Mouse (Mus musculus) forebrain, embryonic 15.5 days (tissue): ENCODE measurements around the gene Col7a1. TPM values are rescaled to one million over a fixed set of nuclear protein-coding genes. Genes with fewer than 3 reads are reported as not detected.

ENCODE experiments used
- ATAC-seq: fragments of 200-750 bp; cut with Nextera tagmentation; replicated peaks from 2 replicates; pipeline ENCODE4 v1.8.0; 2017; ENCODE audit warnings: mild to moderate bottlenecking, moderate TSS enrichment, moderate library complexity
- H3K27ac ChIP-seq: fragments of 300-500 bp; sonication (generic); replicated peaks from 2 replicates; pipeline ENCODE4 v1.5.1; 2015; ENCODE audit warnings: mild to moderate bottlenecking, inconsistent platforms
- H3K27me3 ChIP-seq: fragments of 300-500 bp; sonication (generic); 2 replicates; pipeline ENCODE4 v1.6.1; 2015; ENCODE audit warnings: inconsistent platforms
- H3K36me3 ChIP-seq: fragments of 300-500 bp; sonication (generic); 2 replicates; pipeline ENCODE4 v1.6.1; 2015; ENCODE audit warnings: mild to moderate bottlenecking, inconsistent platforms
- H3K4me1 ChIP-seq: fragments of 300-500 bp; sonication (generic); 2 replicates; pipeline ENCODE4 v1.6.1; 2015; ENCODE audit warnings: inconsistent platforms
- H3K4me2 ChIP-seq: fragments of 300-500 bp; sonication (generic); replicated peaks from 2 replicates; pipeline ENCODE4 v1.6.1; 2015; ENCODE audit warnings: mild to moderate bottlenecking, inconsistent platforms
- H3K4me3 ChIP-seq: fragments of 300-500 bp; sonication (generic); 2 replicates; pipeline ENCODE4 v1.5.1; 2015; ENCODE audit warnings: mild to moderate bottlenecking, inconsistent platforms
- H3K9ac ChIP-seq: fragments of 300-500 bp; sonication (generic); replicated peaks from 2 replicates; pipeline ENCODE4 v1.6.1; 2015; ENCODE audit warnings: mild to moderate bottlenecking, inconsistent platforms
- H3K9me3 ChIP-seq: fragments of 300-500 bp; sonication (generic); 2 replicates; pipeline ENCODE4 v1.6.1; 2016; ENCODE audit warnings: inconsistent platforms
- WGBS: fragments of 180-500 bp; shearing (Covaris S2); methylation state at CpG from one replicate; pipeline ENCODE4 v1.1.7; 2015; ENCODE audit warnings: mixed read lengths; 5-methylcytosine and 5-hydroxymethylcytosine counted together
- polyA plus RNA-seq: library from polyadenylated mRNA; unstranded; fragments of >200 nt; fragmentation: Nextera tagmentation; extraction: Ambion mirVana; gene quantifications from 2 replicates; pipeline ENCODE4 v1.2.1, GENCODE M21; 2015

The Col7a1 gene
- polyA plus RNA-seq, result 1.1 and 2.0 TPM in 2 replicates

DNA sequence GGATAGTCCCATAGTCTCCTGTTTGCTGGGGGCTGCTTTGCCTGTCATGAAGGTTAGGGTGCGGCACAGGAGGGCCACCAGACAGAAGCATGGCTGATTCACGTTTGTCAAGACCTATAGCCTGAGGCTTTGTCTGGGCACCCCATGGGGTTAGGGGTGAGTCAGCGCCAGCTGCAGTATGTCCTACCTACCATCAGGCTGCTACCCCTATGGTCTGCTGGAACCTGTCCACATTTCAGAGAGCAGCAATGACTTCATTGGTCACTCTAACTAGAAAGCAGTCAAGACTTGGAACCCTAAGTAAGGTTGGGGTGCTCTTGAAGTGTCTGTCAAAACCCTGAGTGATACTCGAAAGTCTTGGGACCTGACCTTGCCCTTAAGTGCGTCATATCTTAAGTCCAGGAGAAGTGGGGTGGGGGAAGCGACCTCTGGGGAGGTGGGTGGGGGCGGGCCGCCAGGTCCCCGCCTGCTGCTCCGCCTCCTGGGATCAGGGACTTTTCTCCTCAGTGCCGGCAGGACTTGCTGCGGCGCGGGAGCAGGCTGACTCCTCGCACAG lies at the start of gene Col7a1:
Gene Col7a1 (plus strand): TSS at position 506 of the 556 bp plus-strand sequence.
- Histone ChIP-seq H3K9me3 (no peaks in the 10 kb centered on the region), H3K36me3 (peaks cover 27% of the 10 kb centered on the region), H3K27ac (no peak within 1 kb of the TSS), H3K4me3 (no peak within 1 kb of the TSS), H3K4me2 (no peak within 1 kb of the TSS), H3K9ac (no peak within 1 kb of the TSS), H3K4me1 (no peaks in the 10 kb centered on the region), H3K27me3 (peaks cover 18% of the 10 kb centered on the region)
- no peak for ATAC-seq
- 10% methylated on average over 15 of the region's 15 CpGs for WGBS

- Histone ChIP-seq H3K9ac (no peak overlapping the region), H3K4me1 (peaks cover 5% of the 10 kb centered on the region; the same call in 1 of the 2 replicates), H3K27me3 (no peaks in the 10 kb centered on the region), H3K36me3 (no peaks in the 10 kb centered on the region), H3K4me3 (no peak overlapping the region), H3K9me3 (no peaks in the 10 kb centered on the region), H3K4me2 (no peak overlapping the region), H3K27ac (no peak overlapping the region)
- WGBS, result 80% methylated on average over 6 of the region's 6 CpGs
- ATAC-seq, result no peak
Observed at GRCm38 (mm10) chr9:108912308-108912707, 41.1 kb upstream of the Col7a1 start.

GRCm38 (mm10) chr9:108913161-108913560 lies 40.2 kb upstream of the Col7a1 start:
- no peak for ATAC-seq
- no peak overlapping the region for H3K4me2 ChIP-seq
- no peaks in the 10 kb centered on the region for H3K27me3 ChIP-seq
- no peaks in the 10 kb centered on the region for H3K36me3 ChIP-seq
- H3K27ac ChIP-seq, result no peak overlapping the region
- no peaks in the 10 kb centered on the region for H3K9me3 ChIP-seq
- WGBS, result 88% methylated on average over 7 of the region's 7 CpGs
- peaks cover 5% of the 10 kb centered on the region; the same call in 1 of the 2 replicates for H3K4me1 ChIP-seq
- no peak overlapping the region for H3K9ac ChIP-seq
- no peak overlapping the region for H3K4me3 ChIP-seq

GRCm38 (mm10) chr9:108913621-108914020 lies 39.8 kb upstream of the Col7a1 start:
- Histone ChIP-seq H3K4me1 (peaks cover 5% of the 10 kb centered on the region; the same call in 1 of the 2 replicates), H3K9ac (no peak overlapping the region), H3K27me3 (no peaks in the 10 kb centered on the region), H3K36me3 (no peaks in the 10 kb centered on the region), H3K9me3 (no peaks in the 10 kb centered on the region), H3K27ac (no peak overlapping the region), H3K4me3 (no peak overlapping the region), H3K4me2 (no peak overlapping the region)
- ATAC-seq, result no peak
- WGBS, result 79% methylated on average over 10 of the region's 10 CpGs

GRCm38 (mm10) chr9:108914491-108914890 lies 38.9 kb upstream of the Col7a1 start, which contains the start of gene Tmem89:
Gene Tmem89, plus strand, starts transcription at chr9:108914619.
- Histone ChIP-seq H3K9ac (no peak within 1 kb of the TSS), H3K4me1 (peaks cover 5% of the 10 kb centered on the region; the same call in 1 of the 2 replicates), H3K36me3 (no peaks in the 10 kb centered on the region), H3K4me2 (no peak within 1 kb of the TSS), H3K9me3 (no peaks in the 10 kb centered on the region), H3K27me3 (no peaks in the 10 kb centered on the region), H3K4me3 (no peak within 1 kb of the TSS), H3K27ac (no peak within 1 kb of the TSS)
- 60% methylated on average over 6 of the region's 6 CpGs for WGBS
- peak; percentile 58; the same call in 1 of the 2 replicates for ATAC-seq

GRCm38 (mm10) chr9:108925897-108926296 lies 27.5 kb upstream of the Col7a1 start:
- no peaks in the 10 kb centered on the region for H3K4me1 ChIP-seq
- H3K9me3 ChIP-seq, result no peaks in the 10 kb centered on the region
- H3K9ac ChIP-seq, result no peak overlapping the region
- H3K4me3 ChIP-seq, result no peak overlapping the region
- no peak for ATAC-seq
- WGBS, result 81% methylated on average over 8 of the region's 8 CpGs
- no peak overlapping the region for H3K27ac ChIP-seq
- no peaks in the 10 kb centered on the region for H3K27me3 ChIP-seq
- H3K36me3 ChIP-seq, result no peaks in the 10 kb centered on the region
- H3K4me2 ChIP-seq, result no peak overlapping the region

GRCm38 (mm10) chr9:108928424-108928823 lies 25.0 kb upstream of the Col7a1 start:
- Histone ChIP-seq H3K27ac (no peak overlapping the region), H3K4me1 (no peaks in the 10 kb centered on the region), H3K36me3 (no peaks in the 10 kb centered on the region), H3K4me3 (no peak overlapping the region), H3K9ac (no peak overlapping the region), H3K9me3 (no peaks in the 10 kb centered on the region), H3K27me3 (no peaks in the 10 kb centered on the region), H3K4me2 (no peak overlapping the region)
- no peak for ATAC-seq
- WGBS, result 88% methylated on average over 3 of the region's 3 CpGs

GRCm38 (mm10) chr9:108935991-108936390 lies 17.4 kb upstream of the Col7a1 start:
- Histone ChIP-seq H3K9me3 (no peaks in the 10 kb centered on the region), H3K27me3 (no peaks in the 10 kb centered on the region), H3K36me3 (peaks cover 27% of the 10 kb centered on the region), H3K4me3 (peak overlapping the region; percentile 96), H3K9ac (0 out of 2 replicates have a peak overlapping the region, but pooled peaks have one; percentile 82), H3K4me1 (peaks cover 9% of the 10 kb centered on the region), H3K4me2 (peak overlapping the region; percentile 30), H3K27ac (no peak overlapping the region)
- ATAC-seq, result no peak; the same call in 1 of the 2 replicates
- WGBS, result 14% methylated on average over 3 of the region's 3 CpGs

DNA sequence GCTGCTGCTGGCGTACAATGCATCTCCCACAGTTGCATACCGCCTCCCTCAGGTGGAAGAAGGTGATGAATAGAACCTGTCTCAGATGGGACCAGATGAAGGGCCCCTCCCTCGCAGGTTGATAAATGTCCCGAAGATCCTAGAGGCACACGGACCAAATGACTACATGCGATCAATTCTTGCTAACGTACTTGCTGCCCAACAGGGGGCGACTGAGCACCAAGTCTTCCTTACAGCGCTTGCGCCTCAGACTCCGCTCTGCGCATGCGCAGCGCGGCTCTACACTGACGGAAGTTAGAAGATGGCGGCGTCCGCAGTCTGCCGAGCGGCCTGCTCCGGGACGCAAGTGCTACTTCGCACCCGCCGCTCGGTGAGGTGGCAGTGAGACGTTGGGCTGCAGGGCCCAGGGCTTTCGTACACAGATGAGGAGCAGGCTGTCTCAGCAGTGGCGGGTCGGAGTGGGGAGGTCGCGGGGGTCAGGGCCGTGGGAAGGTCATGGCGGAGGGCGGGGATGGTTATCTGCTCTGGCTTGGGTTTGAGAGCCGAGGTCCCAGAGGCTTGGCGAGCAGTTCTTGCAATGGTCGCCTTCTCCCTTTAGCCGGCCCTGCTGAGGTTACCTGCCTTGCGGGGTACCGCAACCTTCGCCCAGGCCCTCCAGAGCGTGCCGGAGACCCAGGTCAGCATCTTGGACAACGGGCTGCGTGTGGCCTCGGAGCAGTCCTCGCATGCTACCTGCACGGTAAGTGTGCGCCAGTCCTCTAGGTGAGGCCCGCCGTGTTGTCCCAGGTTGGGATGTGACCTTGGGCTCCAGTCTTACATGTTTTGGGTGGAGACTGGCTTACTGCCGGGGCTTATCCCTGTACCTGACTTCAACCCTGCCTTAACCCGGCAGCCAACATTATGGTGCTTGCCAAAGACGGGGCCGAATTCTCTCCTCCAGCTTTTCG lies 16.7 kb upstream of the Col7a1 start, which contains the start of gene Uqcrc1:
Gene Uqcrc1 (plus strand): TSS at position 216 of the 947 bp plus-strand sequence.
- peak; percentile 89 for ATAC-seq
- H3K27ac ChIP-seq, result peak within 1 kb of the TSS; percentile 47; the same call in 1 of the 2 replicates
- no peaks in the 10 kb centered on the region for H3K27me3 ChIP-seq

GRCm38 (mm10) chr9:108945111-108945510 lies 8.3 kb upstream of the Col7a1 start:
- Histone ChIP-seq H3K4me3 (no peak overlapping the region), H3K4me1 (0 out of 2 replicates have a peak, but pooled peaks cover 3% of the 10 kb centered on the region), H3K9me3 (no peaks in the 10 kb centered on the region), H3K9ac (no peak overlapping the region), H3K36me3 (peaks cover 92% of the 10 kb centered on the region), H3K27ac (no peak overlapping the region), H3K4me2 (no peak overlapping the region), H3K27me3 (no peaks in the 10 kb centered on the region)
- 86% methylated on average over 9 of the region's 9 CpGs for WGBS
- ATAC-seq, result no peak

More for the DNA sequence above, 16.7 kb upstream of the Col7a1 start, which contains the start of gene Uqcrc1:
- H3K9ac ChIP-seq, result peak within 1 kb of the TSS; percentile 82
- H3K9me3 ChIP-seq, result no peaks in the 10 kb centered on the region
- H3K36me3 ChIP-seq, result peaks cover 33% of the 10 kb centered on the region
- H3K4me3 ChIP-seq, result peak within 1 kb of the TSS; percentile 96
- peaks cover 9% of the 10 kb centered on the region for H3K4me1 ChIP-seq
- H3K4me2 ChIP-seq, result peak within 1 kb of the TSS; percentile 81
- WGBS, result 1% methylated on average over 58 of the region's 58 CpGs

GRCm38 (mm10) chr9:108945608-108946007 lies 7.8 kb upstream of the Col7a1 start:
- Histone ChIP-seq H3K4me1 (0 out of 2 replicates have a peak, but pooled peaks cover 3% of the 10 kb centered on the region), H3K9ac (no peak overlapping the region), H3K4me2 (no peak overlapping the region), H3K9me3 (no peaks in the 10 kb centered on the region), H3K36me3 (peaks cover 91% of the 10 kb centered on the region), H3K4me3 (no peak overlapping the region), H3K27me3 (no peaks in the 10 kb centered on the region), H3K27ac (no peak overlapping the region)
- no peak for ATAC-seq
- 90% methylated on average over 5 of the region's 5 CpGs for WGBS
